Mouse (Mus musculus) kidney, adult 2 months (tissue): ENCODE data around the gene Tox2. TPM values are rescaled to one million over a fixed set of nuclear protein-coding genes. Genes with fewer than 3 reads are reported as not detected.

ENCODE experiments used
- DNase-seq: peaks from one replicate; pipeline ENCODE4 v3.0.0; 2021
- H3K27ac ChIP-seq: fragments of 200-500 bp; 2 replicates; pipeline ENCODE4 v1.5.1; 2012; ENCODE audit warnings: low read depth, low read length, control low read depth, inconsistent platforms; ENCODE audit not compliant: insufficient read depth
- H3K27me3 ChIP-seq: fragments of 200-500 bp; replicated peaks from 2 replicates; pipeline ENCODE4 v1.6.1; 2012; ENCODE audit warnings: mild to moderate bottlenecking, moderate library complexity, low read length, inconsistent platforms; ENCODE audit not compliant: control insufficient read depth, insufficient read depth
- H3K36me3 ChIP-seq: fragments of 200-500 bp; 2 replicates; pipeline ENCODE4 v1.6.1; 2012; ENCODE audit warnings: mild to moderate bottlenecking, moderate library complexity, low read length, inconsistent platforms; ENCODE audit not compliant: control insufficient read depth, insufficient read depth
- H3K4me1 ChIP-seq: fragments of 200-500 bp; 2 replicates; pipeline ENCODE4 v1.6.1; 2011; ENCODE audit warnings: low read length; ENCODE audit not compliant: control insufficient read depth, insufficient read depth
- H3K4me3 ChIP-seq: fragments of 200-500 bp; 2 replicates; pipeline ENCODE4 v1.5.1; 2011; ENCODE audit warnings: mild to moderate bottlenecking, low read depth, low read length, control low read depth; ENCODE audit not compliant: insufficient read depth
- CTCF ChIP-seq: fragments of 200-500 bp; conservative IDR thresholded peaks from 2 replicates; pipeline ENCODE4 v1.5.1; 2011; ENCODE audit warnings: low read depth, mild to moderate bottlenecking, control low read depth, low read length, moderate library complexity, mixed read lengths; ENCODE audit not compliant: insufficient read depth, insufficient read length
- POLR2A ChIP-seq: fragments of 200-500 bp; IDR thresholded peaks from one replicate; pipeline ENCODE4 v1.6.1; 2011; ENCODE audit warnings: low read depth, low read length, control low read depth
- WGBS: fragments of 180-500 bp; shearing (Covaris S2); methylation state at CpG from one replicate; pipeline ENCODE4 v1.1.7; 2018; 5-methylcytosine and 5-hydroxymethylcytosine counted together
- polyA plus RNA-seq: library from polyadenylated mRNA; depleted of rRNA; stranded (reverse); fragments of >200 nt; gene quantifications from 2 replicates; pipeline ENCODE4 v1.2.3, GENCODE M21; 2012

Tox2 gene
- polyA plus RNA-seq, 1 experiment, result 1.4 TPM

GRCm38 (mm10) chr2:163220706-163221105 is 17.8 kb downstream of the Tox2 start:
- H3K4me1 ChIP-seq, result no peaks in the 10 kb centered on the region
- H3K27me3 ChIP-seq, result no peaks in the 10 kb centered on the region
- 87% methylated on average over 11 of the region's 11 CpGs for WGBS
- H3K27ac ChIP-seq, result no peak overlapping the region
- TF ChIP-seq CTCF, result no peak
- TF ChIP-seq POLR2A, result no peak
- no peak for DNase-seq
- no peak overlapping the region for H3K4me3 ChIP-seq
- no peaks in the 10 kb centered on the region for H3K36me3 ChIP-seq

DNA sequence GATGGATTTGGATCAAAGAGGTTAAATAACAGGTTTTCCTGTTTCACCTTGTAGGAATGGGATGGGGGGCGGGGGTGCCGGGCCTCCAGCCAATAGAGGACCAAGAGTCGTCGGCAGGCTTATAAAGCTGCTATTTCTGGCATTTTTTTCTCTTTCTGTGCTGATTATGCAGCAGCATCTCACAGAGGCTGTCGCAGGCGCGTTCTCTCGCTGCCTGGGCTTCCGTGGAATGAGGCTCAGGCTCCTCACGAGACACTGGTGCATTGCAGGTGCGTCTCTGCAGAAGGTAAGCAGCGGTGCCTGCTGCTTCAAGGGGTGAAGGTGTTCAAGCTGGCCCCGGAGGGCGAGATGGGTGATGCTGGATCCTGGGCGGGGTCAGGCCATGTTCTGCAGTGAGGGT is 22.4 kb downstream of the Tox2 start:
- Histone ChIP-seq H3K4me1 (no peaks in the 10 kb centered on the region), H3K4me3 (no peak overlapping the region), H3K27ac (no peak overlapping the region), H3K36me3 (no peaks in the 10 kb centered on the region), H3K27me3 (no peaks in the 10 kb centered on the region)
- DNase-seq, result no peak
- TF ChIP-seq CTCF (no peak), POLR2A (no peak)
- WGBS, result 79% methylated on average over 15 of the region's 15 CpGs

GRCm38 (mm10) chr2:163229050-163229449 is 26.1 kb downstream of the Tox2 start:
- Histone ChIP-seq H3K36me3 (no peaks in the 10 kb centered on the region), H3K4me3 (no peak overlapping the region), H3K27me3 (no peaks in the 10 kb centered on the region), H3K4me1 (no peaks in the 10 kb centered on the region), H3K27ac (no peak overlapping the region)
- no peak for TF ChIP-seq POLR2A
- no peak for TF ChIP-seq CTCF
- no peak for DNase-seq
- 66% methylated on average over 9 of the region's 9 CpGs for WGBS

DNA sequence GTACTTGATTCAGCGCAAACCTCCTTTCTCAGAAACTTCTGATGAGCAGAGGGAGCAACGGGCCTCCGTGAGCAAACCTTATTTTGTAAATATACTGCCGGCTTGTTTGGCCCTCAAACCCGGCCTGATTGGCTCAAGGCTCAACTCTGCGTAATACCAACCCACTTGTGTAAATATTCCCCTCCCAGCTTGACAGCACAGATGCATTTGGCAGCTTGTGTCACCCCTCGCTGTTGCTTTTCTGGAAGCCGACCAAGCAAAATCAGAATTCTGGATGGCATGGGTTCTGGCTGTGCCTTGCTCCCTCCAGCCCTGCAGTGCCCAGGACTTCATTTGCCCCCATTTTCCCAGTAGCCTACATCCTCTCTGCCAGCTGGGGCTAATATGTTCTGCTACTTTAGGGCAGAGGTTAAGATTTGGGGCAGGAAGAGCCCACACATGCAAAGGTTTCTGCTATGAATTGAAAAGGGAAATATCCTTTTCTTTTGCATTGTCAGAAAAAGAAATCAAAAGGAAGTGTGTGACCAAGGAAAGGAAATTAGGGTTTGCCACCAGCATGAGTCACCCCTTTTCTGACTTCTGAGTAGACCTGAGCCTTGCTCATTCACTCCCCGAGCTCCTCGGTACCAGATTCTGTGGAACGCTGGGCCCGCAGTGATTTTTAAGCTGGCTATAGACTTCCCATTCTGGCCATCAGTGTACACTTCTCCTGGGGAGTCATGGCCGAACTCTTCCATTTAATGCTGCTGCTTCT is 29.0 kb downstream of the Tox2 start:
- DNase-seq, result no peak
- Histone ChIP-seq H3K4me1 (no peaks in the 10 kb centered on the region), H3K27me3 (no peaks in the 10 kb centered on the region), H3K36me3 (no peaks in the 10 kb centered on the region), H3K27ac (no peak overlapping the region), H3K4me3 (no peak overlapping the region)
- no peak for TF ChIP-seq POLR2A
- no peak for TF ChIP-seq CTCF
- WGBS, result 77% methylated on average over 13 of the region's 13 CpGs

GRCm38 (mm10) chr2:163233666-163234065 is 30.7 kb downstream of the Tox2 start:
- H3K4me3 ChIP-seq, result no peak overlapping the region
- no peak for DNase-seq
- no peaks in the 10 kb centered on the region for H3K4me1 ChIP-seq
- no peaks in the 10 kb centered on the region for H3K27me3 ChIP-seq
- no peak overlapping the region for H3K27ac ChIP-seq
- 77% methylated on average over 9 of the region's 9 CpGs for WGBS
- no peaks in the 10 kb centered on the region for H3K36me3 ChIP-seq
- TF ChIP-seq CTCF, result no peak
- no peak for TF ChIP-seq POLR2A

- H3K36me3 ChIP-seq, result no peaks in the 10 kb centered on the region
- WGBS, result 39% methylated on average over 7 of the region's 7 CpGs
- no peak overlapping the region for H3K4me3 ChIP-seq
- H3K27ac ChIP-seq, result no peak overlapping the region
- no peaks in the 10 kb centered on the region for H3K4me1 ChIP-seq
- no peak for DNase-seq
- TF ChIP-seq CTCF (no peak), POLR2A (no peak)
- no peaks in the 10 kb centered on the region for H3K27me3 ChIP-seq
These were observed 33.1 kb downstream of the Tox2 start for GRCm38 (mm10) chr2:163236057-163236456.

GRCm38 (mm10) chr2:163237999-163238529 is 35.1 kb downstream of the Tox2 start:
- no peak for DNase-seq
- H3K4me3 ChIP-seq, result no peak overlapping the region
- 67% methylated on average over 12 of the region's 12 CpGs for WGBS
- no peak for TF ChIP-seq CTCF
- TF ChIP-seq POLR2A, result no peak
- H3K27me3 ChIP-seq, result no peaks in the 10 kb centered on the region
- H3K36me3 ChIP-seq, result no peaks in the 10 kb centered on the region
- H3K4me1 ChIP-seq, result no peaks in the 10 kb centered on the region
- H3K27ac ChIP-seq, result no peak overlapping the region

GRCm38 (mm10) chr2:163239945-163240344 is 37.0 kb downstream of the Tox2 start:
- no peak for DNase-seq
- Histone ChIP-seq H3K4me1 (no peaks in the 10 kb centered on the region), H3K27me3 (no peaks in the 10 kb centered on the region), H3K36me3 (no peaks in the 10 kb centered on the region), H3K4me3 (no peak overlapping the region), H3K27ac (no peak overlapping the region)
- WGBS, result 82% methylated on average over 8 of the region's 8 CpGs
- TF ChIP-seq POLR2A, result no peak
- TF ChIP-seq CTCF, result no peak
